Mouse (Mus musculus) cerebellum, adult 2 months (tissue): ENCODE measurements around the gene Qrich1.

ENCODE experiments used
- CTCF ChIP-seq: fragments of 200-500 bp; IDR thresholded peaks from 2 replicates; pipeline ENCODE4 v1.5.1; 2011; ENCODE audit warnings: low read depth, mild to moderate bottlenecking, control low read depth, low read length, moderate library complexity, borderline replicate concordance; ENCODE audit not compliant: insufficient read depth
- POLR2A ChIP-seq: fragments of 200-500 bp; IDR thresholded peaks from 2 replicates; pipeline ENCODE4 v1.6.1; 2011; ENCODE audit warnings: low read length, control low read depth, borderline replicate concordance; ENCODE audit not compliant: insufficient read depth

GRCm38 (mm10) chr9:108517253-108517930 lies 786 bp downstream of the Qrich1 start:
- no peak for TF ChIP-seq CTCF
- TF ChIP-seq POLR2A, result 0 out of 2 replicates have a peak, but pooled peaks have one; percentile 7
